Mouse (Mus musculus) urinary bladder, postnatal 14 days (tissue): ENCODE data around the gene Dnajc6.

ENCODE experiments used
- DNase-seq: peaks from one replicate; pipeline ENCODE4 v3.0.0; 2021; ENCODE audit warnings: low spot score

Gene Dnajc6

GRCm38 (mm10) chr4:101642708-101643107, 146.3 kb downstream of the Dnajc6 start:
- DNase-seq, result no peak

GRCm38 (mm10) chr4:101643216-101643615, 146.8 kb downstream of the Dnajc6 start:
- no peak for DNase-seq

GRCm38 (mm10) chr4:101646857-101647195, 150.4 kb downstream of the Dnajc6 start:
- DNase-seq, result no peak

- DNase-seq, result peak; percentile 100
Observed at GRCm38 (mm10) chr4:101647196-101647905, 150.9 kb downstream of the Dnajc6 start, which contains the start of gene Leprot. Gene Leprot (plus strand): TSS chr4:101647718.

- DNase-seq, result peak; percentile 13
Observed at GRCm38 (mm10) chr4:101647976-101648642, 151.7 kb downstream of the Dnajc6 start.

- DNase-seq, result no peak
Observed at GRCm38 (mm10) chr4:101648745-101649144, 152.3 kb downstream of the Dnajc6 start.

- no peak for DNase-seq
Observed at GRCm38 (mm10) chr4:101650961-101651360, 154.5 kb downstream of the Dnajc6 start.

GRCm38 (mm10) chr4:101654256-101654655, 157.8 kb downstream of the Dnajc6 start:
- DNase-seq, result no peak

GRCm38 (mm10) chr4:101654788-101655414, 158.5 kb downstream of the Dnajc6 start:
- DNase-seq, result no peak

- no peak for DNase-seq
Observed at GRCm38 (mm10) chr4:101655415-101655790, 159.0 kb downstream of the Dnajc6 start.

- no peak for DNase-seq
Observed at GRCm38 (mm10) chr4:101656056-101656455, 159.6 kb downstream of the Dnajc6 start.

GRCm38 (mm10) chr4:101656956-101657570, 160.6 kb downstream of the Dnajc6 start:
- DNase-seq, result no peak

- DNase-seq, result peak; percentile 53
Observed at GRCm38 (mm10) chr4:101664160-101664750, 167.8 kb downstream of the Dnajc6 start.

- no peak for DNase-seq
Observed at GRCm38 (mm10) chr4:101664766-101665165, 168.3 kb downstream of the Dnajc6 start.

GRCm38 (mm10) chr4:101669161-101669560, 172.7 kb downstream of the Dnajc6 start:
- no peak for DNase-seq

- no peak for DNase-seq
Observed at GRCm38 (mm10) chr4:101669811-101670210, 173.4 kb downstream of the Dnajc6 start.

- no peak for DNase-seq
Observed at GRCm38 (mm10) chr4:101674790-101675189, 178.3 kb downstream of the Dnajc6 start.

- peak; percentile 16 for DNase-seq
Observed at GRCm38 (mm10) chr4:101675726-101676125, 179.3 kb downstream of the Dnajc6 start.

GRCm38 (mm10) chr4:101682620-101683019, 186.2 kb downstream of the Dnajc6 start:
- no peak for DNase-seq

- no peak for DNase-seq
Observed at GRCm38 (mm10) chr4:101683086-101683485, 186.6 kb downstream of the Dnajc6 start.

- no peak for DNase-seq
Observed at GRCm38 (mm10) chr4:101684821-101685220, 188.4 kb downstream of the Dnajc6 start.

- DNase-seq, result no peak
Observed at GRCm38 (mm10) chr4:101686227-101686810, 189.9 kb downstream of the Dnajc6 start.
